Mouse (Mus musculus): ENCODE results near the gene Hoxa5. TPM values are rescaled to one million over a fixed set of nuclear protein-coding genes. Genes with fewer than 3 reads are reported as not detected.

Gene Hoxa5
- 19.8 and 20.2 TPM in 2 replicates for polyA plus RNA-seq (2015; fragmentation: Nextera tagmentation; extraction: Ambion mirVana)

DNA sequence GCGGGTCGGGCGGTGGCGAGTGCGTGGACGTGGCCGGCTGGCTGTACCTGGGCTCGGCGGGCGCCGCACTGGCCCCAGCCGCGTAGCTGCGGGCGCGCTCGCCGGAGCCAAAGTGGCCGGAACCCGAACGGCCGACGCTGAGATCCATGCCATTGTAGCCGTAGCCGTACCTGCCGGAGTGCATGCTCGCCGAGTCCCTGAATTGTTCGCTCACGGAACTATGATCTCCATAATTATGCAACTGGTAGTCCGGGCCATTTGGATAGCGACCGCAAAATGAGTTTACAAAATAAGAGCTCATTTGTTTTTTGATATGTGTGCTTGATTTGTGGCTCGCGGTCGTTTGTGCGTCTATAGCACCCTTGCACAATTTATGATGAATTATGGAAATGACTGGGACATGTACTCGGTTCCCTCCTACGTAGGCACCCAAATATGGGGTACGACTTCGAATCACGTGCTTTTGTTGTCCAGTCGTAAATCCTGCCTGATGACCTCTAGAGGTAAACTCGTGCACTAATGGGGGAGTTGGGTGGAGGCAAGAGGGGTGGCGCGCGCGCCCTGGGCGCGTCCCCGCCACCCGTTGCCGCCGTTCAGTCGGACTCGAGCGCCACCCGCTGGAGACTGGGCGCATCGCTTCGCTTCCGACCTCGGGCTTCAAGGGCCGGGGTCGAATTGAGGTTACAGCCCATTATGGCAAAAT, at the start of gene Hoxa5:
Gene Hoxa5, minus strand, starts transcription at position 538 of the 703 bp plus-strand sequence.
- Histone ChIP-seq H3K27ac (peak within 1 kb of the TSS; percentile 81), H3K27me3 (replicated peaks) (peaks cover 59% of the 10 kb centered on the region), H3K9me3 (no peaks in the 10 kb centered on the region), H3K4me2 (peak within 1 kb of the TSS; percentile 75), H3K4me1 (peaks cover 10% of the 10 kb centered on the region), H3K9ac (peak within 1 kb of the TSS; percentile 47), H3K36me3 (no peaks in the 10 kb centered on the region), H3K4me3 (replicated peaks) (peak within 1 kb of the TSS; percentile 62)
- WGBS, result under 1% methylated on average over 65 of the region's 65 CpGs
- ATAC-seq (ENCODE audit: insufficient read depth, low FRiP score, low read depth), result peak; percentile 82; the same call in 1 of the 2 replicates

DNA sequence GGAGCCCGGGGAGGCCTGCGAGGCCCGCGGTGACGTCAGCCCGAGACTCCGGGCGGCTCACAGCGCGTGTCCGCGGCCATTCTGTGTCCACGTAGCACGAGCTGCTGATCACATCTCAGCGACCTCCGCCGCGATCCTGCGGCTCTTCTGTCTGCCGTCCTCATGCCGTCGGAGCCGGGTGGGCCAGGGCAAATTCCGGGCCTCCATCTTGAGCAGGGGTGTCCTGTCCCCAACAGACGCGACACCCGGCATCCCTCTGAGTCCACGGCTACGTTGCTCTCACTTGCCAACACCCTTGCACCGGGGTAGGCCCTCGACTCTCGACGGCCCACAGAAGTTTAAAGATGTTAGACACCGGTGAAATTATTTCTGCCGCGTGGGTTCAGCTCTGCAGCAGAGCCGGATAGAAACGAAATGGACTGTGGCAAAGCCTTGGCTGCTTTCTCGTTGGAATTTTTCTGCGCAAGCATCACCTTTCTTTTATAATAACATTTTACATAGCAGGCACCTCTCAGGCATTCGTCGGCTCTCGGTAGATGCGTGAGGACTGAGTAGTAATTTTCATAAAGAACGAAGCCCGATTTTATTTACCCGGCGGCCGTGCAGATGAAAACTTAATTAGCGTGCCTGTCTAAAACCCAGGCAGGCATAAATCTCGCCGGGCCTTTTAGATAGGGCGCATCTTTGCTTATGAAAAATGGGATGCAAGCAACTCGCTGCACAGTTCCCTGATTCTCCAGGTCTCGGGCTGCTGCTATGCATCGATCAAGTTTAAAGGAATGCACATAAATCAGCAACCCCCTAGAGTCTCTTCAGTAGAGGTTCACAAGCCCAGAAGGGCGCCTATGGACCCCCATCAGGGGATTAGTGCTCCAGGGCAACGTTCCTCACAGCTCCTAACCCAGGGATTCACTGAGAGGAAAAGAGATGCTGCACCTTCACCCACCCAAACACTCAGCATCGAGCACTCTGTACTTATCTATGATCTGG, 49.4 kb upstream of the Hoxa5 start:
- H3K36me3 ChIP-seq, result no peaks in the 10 kb centered on the region
- peaks cover 4% of the 10 kb centered on the region; the same call in 1 of the 2 replicates for H3K4me1 ChIP-seq
- no peak overlapping the region for H3K9ac ChIP-seq
- peak overlapping the region; percentile 11; the same call in 1 of the 2 replicates for H3K4me2 ChIP-seq
- ATAC-seq (ENCODE audit: insufficient read depth, low FRiP score, low read depth), result no peak
- H3K27me3 ChIP-seq (replicated peaks), result peaks cover 82% of the 10 kb centered on the region
- H3K27ac ChIP-seq, result no peak overlapping the region
- 1% methylated on average over 59 of the region's 59 CpGs for WGBS
- no peak overlapping the region for H3K4me3 ChIP-seq (replicated peaks)
- no peaks in the 10 kb centered on the region for H3K9me3 ChIP-seq

DNA sequence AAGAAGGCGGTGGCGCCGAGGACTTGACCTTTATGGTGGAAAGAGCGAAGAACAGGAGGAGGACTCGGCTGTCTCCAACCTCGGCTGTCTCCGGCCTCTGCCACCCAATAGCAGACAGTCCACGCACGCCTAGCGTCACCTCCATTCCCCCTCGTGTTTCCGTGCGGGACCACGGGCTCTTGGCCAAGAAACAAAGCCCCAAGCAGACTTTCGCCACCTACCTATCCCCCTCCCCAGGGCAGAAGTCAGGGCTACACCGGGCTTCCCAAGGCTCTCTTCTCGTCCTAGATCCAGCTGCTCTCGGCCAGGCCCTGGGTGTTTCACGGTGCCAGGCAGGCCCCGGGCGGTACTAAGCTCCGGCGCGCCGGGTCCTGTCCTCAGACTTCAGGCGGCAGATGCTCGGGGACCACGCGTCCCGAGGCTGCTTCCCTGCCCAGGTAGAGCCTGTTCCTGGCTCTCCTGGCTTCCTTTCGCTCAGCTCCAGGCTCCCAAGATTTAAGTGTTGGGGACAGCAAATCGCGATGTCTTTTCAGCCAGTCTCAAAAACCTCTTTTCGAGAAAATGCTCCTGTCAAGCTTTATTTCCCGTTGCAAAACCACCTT, 48.5 kb upstream of the Hoxa5 start:
- Histone ChIP-seq H3K4me1 (peaks cover 4% of the 10 kb centered on the region; the same call in 1 of the 2 replicates), H3K36me3 (no peaks in the 10 kb centered on the region), H3K27ac (no peak overlapping the region), H3K9me3 (no peaks in the 10 kb centered on the region), H3K27me3 (replicated peaks) (peaks cover 82% of the 10 kb centered on the region), H3K4me2 (no peak overlapping the region), H3K9ac (no peak overlapping the region), H3K4me3 (replicated peaks) (no peak overlapping the region)
- ATAC-seq (ENCODE audit: insufficient read depth, low FRiP score, low read depth), result no peak
- 1% methylated on average over 35 of the region's 35 CpGs for WGBS

DNA sequence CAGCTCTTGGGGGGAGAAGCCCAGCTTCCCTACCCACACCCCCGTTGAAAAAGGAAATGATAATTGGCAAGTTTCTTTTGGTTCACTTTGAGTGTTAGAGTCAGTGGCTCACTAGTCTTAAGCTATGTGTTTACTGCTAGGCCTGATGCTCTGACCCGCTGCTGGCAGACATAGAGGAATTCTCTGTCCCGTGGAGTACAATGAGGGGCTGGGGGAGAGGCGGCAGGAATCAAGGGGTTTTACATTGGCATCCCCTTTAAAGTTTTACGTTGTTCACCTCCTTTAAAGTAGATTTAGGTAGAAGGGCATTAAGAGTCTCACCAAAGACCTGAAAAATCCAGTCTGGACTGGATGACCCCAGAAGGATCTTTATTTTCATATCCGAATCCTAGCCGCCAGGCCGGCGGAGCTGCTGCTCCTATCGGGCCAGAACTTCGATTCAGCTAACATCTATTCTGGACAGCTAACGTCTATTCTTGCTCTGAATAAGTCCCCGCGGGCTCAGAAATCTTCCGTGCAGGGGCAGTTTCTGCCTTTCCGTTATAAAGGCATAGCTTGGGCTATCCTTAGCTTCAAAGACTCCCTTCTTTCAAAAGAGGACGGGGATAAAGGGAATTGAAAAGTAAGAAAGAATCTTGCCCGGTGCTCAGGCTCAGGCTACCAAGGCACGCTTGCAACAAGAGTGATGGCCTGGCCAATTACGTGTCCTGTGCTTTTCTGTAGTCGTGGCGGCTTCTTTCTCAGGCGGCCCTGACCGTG, 47.8 kb upstream of the Hoxa5 start:
- no peak overlapping the region for H3K9ac ChIP-seq
- peaks cover 4% of the 10 kb centered on the region; the same call in 1 of the 2 replicates for H3K4me1 ChIP-seq
- H3K4me3 ChIP-seq (replicated peaks), result no peak overlapping the region
- no peak overlapping the region for H3K27ac ChIP-seq
- H3K27me3 ChIP-seq (replicated peaks), result peaks cover 86% of the 10 kb centered on the region
- H3K36me3 ChIP-seq, result no peaks in the 10 kb centered on the region
- H3K4me2 ChIP-seq, result no peak overlapping the region
- WGBS, result 5% methylated on average over 24 of the region's 24 CpGs
- no peak for ATAC-seq (ENCODE audit: insufficient read depth, low FRiP score, low read depth)
- H3K9me3 ChIP-seq, result no peaks in the 10 kb centered on the region

DNA sequence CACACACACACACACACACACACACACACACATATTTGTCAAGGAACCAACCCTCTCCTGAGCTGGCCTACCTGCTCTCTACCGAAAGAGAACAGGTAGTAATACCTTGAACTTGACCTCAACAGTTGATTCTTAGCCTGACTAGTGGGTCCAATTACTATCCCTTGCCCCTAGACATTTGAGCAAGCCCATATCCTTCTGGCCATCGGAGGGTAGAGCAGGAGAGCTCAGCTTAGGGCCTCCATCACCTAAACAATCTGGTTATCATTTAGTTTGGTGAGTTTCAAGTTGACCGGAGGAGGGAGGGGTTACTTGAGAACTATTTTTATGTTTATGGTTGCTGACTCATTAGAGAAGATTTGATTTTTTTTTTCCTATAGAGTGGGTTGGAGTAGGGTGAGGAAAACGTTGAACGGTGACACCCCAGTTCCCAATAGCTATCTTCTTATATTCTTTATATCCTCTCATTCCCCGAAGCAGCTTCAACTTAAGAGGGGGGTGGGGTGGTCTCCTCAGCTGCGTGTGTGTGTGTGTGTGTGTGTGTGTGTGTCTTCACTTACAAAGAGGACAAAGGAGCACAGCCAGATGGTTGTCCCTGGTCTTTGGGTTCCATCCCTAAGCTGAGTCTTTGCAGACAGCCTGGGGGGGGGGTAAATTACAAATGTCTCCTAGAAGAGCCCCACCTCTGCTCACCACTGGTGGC, 46.9 kb upstream of the Hoxa5 start:
- H3K36me3 ChIP-seq, result no peaks in the 10 kb centered on the region
- H3K4me1 ChIP-seq, result peaks cover 6% of the 10 kb centered on the region; the same call in 1 of the 2 replicates
- WGBS, result 11% methylated on average over 7 of the region's 7 CpGs
- H3K4me3 ChIP-seq (replicated peaks), result no peak overlapping the region
- H3K9ac ChIP-seq, result no peak overlapping the region
- ATAC-seq (ENCODE audit: insufficient read depth, low FRiP score, low read depth), result no peak
- H3K4me2 ChIP-seq, result no peak overlapping the region
- H3K27me3 ChIP-seq (replicated peaks), result peaks cover 89% of the 10 kb centered on the region
- no peak overlapping the region for H3K27ac ChIP-seq
- no peaks in the 10 kb centered on the region for H3K9me3 ChIP-seq

DNA sequence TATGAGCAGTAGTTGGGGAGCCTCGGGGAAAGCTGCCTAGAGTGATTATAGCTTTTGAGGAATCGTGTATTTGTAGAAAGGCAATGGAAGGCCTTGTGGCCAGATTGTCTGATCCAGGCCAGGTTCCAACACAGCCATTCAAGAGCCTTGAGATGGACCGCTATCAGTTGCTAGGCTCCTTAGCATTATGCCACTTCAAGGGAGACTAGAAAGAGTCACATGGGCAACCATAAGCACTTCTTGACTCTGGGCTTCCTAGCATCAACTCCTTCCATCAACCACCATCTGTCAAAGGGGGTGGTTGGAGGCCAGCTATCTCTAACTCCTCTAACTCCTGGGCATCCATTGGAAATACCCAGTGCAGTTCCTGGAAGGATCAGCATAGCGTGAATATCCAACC, 45.4 kb upstream of the Hoxa5 start:
- no peaks in the 10 kb centered on the region for H3K9me3 ChIP-seq
- peaks cover 93% of the 10 kb centered on the region for H3K27me3 ChIP-seq (replicated peaks)
- no peak overlapping the region for H3K9ac ChIP-seq
- H3K36me3 ChIP-seq, result no peaks in the 10 kb centered on the region
- ATAC-seq (ENCODE audit: insufficient read depth, low FRiP score, low read depth), result no peak
- H3K4me1 ChIP-seq, result peaks cover 16% of the 10 kb centered on the region
- H3K4me2 ChIP-seq, result no peak overlapping the region
- no peak overlapping the region for H3K27ac ChIP-seq
- no peak overlapping the region for H3K4me3 ChIP-seq (replicated peaks)
- WGBS, result 6% methylated on average over 4 of the region's 4 CpGs

DNA sequence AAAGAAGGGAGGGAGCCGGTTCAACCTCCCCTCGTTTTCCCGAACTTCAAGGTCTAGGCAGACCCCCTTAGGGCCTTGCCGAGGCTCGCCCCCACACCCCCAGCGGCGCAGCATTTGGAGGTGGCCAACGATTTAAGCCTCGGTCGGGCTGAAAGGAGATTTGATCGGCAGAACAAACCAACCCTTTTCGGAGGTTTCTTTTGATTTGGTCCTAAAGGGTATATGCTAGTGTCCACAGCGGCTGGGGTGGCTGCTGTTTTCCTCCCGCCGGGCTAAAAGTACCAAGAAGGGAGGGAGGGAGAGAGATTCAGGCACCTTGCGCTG, 45.0 kb upstream of the Hoxa5 start:
- peaks cover 16% of the 10 kb centered on the region for H3K4me1 ChIP-seq
- no peaks in the 10 kb centered on the region for H3K36me3 ChIP-seq
- no peaks in the 10 kb centered on the region for H3K9me3 ChIP-seq
- H3K27me3 ChIP-seq (replicated peaks), result peaks cover 96% of the 10 kb centered on the region
- no peak for ATAC-seq (ENCODE audit: insufficient read depth, low FRiP score, low read depth)
- H3K9ac ChIP-seq, result no peak overlapping the region
- H3K27ac ChIP-seq, result no peak overlapping the region
- WGBS, result 1% methylated on average over 16 of the region's 16 CpGs
- H3K4me2 ChIP-seq, result no peak overlapping the region
- H3K4me3 ChIP-seq (replicated peaks), result no peak overlapping the region

DNA sequence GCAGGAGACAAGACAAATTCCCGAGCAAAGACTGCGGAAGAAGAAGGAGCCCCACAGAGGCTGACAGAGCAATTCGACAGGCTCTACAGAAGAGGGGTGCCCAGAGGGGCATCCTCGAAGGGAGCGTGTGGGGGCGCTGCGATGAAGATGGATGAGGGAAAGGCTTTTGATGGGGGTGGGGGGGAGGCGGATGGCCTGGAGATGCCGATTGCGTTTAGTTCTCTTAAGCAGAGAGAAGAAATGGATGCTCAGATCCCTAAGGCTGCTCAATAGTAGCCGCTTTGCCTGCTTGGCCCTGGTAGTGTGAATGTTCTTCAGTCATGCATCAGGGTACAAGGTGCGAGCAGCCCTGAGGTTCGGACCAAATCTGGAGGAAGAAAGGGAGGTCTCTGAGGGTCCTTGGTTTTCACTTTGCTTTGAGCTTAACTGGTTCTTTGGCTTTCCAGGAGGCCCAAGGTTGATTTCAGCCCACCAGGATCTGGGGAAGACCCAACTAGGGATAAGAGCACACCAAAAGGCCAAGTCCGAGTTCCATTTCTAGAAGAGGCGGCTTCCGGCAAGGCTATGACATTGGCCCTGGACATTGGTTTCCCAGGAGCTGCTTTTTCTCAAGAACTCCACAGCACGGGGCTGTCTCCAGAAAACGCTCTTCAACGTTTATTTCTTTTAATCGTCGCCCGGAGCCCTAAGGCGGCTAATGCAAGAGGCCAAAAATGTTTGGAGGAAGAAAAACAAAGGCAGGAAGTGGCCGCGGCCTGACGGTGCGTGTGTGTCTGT, 44.4 kb upstream of the Hoxa5 start:
- Histone ChIP-seq H3K27me3 (replicated peaks) (peaks cover 96% of the 10 kb centered on the region), H3K9me3 (no peaks in the 10 kb centered on the region), H3K36me3 (no peaks in the 10 kb centered on the region), H3K27ac (no peak overlapping the region), H3K9ac (no peak overlapping the region), H3K4me1 (peaks cover 16% of the 10 kb centered on the region), H3K4me3 (replicated peaks) (no peak overlapping the region), H3K4me2 (no peak overlapping the region)
- WGBS, result 3% methylated on average over 27 of the region's 27 CpGs
- ATAC-seq (ENCODE audit: insufficient read depth, low FRiP score, low read depth), result no peak

DNA sequence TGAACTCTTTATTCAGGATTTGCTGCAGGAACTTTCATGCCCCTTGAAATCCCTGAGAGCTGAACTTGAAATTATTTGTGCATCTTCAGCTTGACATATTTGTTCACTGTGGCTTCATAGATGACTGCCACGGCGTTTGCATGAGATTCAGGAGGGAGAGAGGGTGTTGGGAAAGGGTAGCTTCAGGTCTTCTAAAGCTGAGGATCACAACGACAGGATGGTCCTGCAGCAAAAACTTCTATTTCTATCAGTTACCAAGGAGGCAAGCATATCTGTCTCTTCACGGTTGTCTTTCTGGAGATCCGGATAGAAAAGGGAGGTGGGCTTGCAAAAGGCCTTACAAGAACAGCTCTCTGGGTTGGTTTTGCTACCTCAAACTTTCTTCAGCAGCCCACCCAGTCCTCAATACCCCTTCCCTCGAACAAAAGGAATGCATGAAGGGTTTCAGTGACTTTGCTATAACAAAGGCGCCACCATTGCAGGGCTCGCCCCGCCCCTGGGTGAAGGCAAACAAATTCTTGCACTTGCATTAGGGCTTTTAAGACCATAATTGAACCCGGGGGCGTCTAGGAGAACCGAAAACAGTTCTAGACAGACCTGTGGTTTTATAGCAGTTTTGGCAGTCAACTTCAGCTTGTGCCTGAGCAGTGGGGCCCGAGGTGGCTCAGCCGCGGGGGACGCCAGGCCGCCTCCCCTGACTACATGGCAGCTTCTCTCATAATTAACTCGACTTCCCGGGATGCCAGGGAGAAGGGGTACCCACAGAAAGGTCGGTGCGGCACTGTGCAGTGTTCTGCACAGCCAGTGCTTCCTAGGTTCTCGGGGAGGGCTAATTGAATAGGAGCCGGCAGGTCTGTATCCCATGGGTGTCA, 43.6 kb upstream of the Hoxa5 start:
- no peak for ATAC-seq (ENCODE audit: insufficient read depth, low FRiP score, low read depth)

DNA sequence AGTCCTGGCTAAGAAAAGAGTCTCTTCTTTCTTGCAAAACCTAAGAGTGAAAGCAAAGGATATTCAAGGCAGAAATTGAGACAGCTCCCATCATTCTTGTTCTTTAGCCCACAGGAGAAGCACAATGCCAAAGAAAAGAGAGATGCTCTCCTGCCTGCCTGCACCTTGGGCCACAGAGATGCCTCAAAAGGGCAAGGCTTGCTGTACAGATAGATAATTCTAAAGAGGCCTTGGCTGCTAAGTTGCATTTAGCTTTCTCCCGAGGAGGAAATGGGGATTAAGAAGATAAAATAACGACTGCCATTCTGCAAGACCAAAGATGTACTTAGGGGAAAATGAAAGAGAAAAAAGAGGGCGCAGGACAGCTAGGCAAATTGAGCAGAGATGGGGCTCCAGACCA, 42.5 kb upstream of the Hoxa5 start:
- no peaks in the 10 kb centered on the region for H3K36me3 ChIP-seq
- H3K27ac ChIP-seq, result no peak overlapping the region
- no peak overlapping the region for H3K9ac ChIP-seq
- H3K27me3 ChIP-seq (replicated peaks), result peaks cover 97% of the 10 kb centered on the region
- peaks cover 12% of the 10 kb centered on the region for H3K4me1 ChIP-seq
- H3K4me2 ChIP-seq, result no peak overlapping the region
- H3K4me3 ChIP-seq (replicated peaks), result no peak overlapping the region
- ATAC-seq (ENCODE audit: insufficient read depth, low FRiP score, low read depth), result no peak
- 9% methylated on average over 3 of the region's 3 CpGs for WGBS
- H3K9me3 ChIP-seq, result no peaks in the 10 kb centered on the region

More for the DNA sequence above, 43.6 kb upstream of the Hoxa5 start:
- Histone ChIP-seq H3K4me3 (replicated peaks) (no peak overlapping the region), H3K36me3 (no peaks in the 10 kb centered on the region), H3K27ac (no peak overlapping the region), H3K4me2 (no peak overlapping the region), H3K4me1 (peaks cover 12% of the 10 kb centered on the region), H3K9ac (no peak overlapping the region), H3K27me3 (replicated peaks) (peaks cover 97% of the 10 kb centered on the region), H3K9me3 (no peaks in the 10 kb centered on the region)
- WGBS, result 1% methylated on average over 23 of the region's 23 CpGs

All from stomach, embryonic 15.5 days (tissue).